Mouse (Mus musculus) frontal cortex, adult 2 months (tissue): Measurements from ENCODE around the gene Morf4l2. TPM values are rescaled to one million over a fixed set of nuclear protein-coding genes. Genes with fewer than 3 reads are reported as not detected.
"Not testable (repeated sequence)": the region's sequence is repeated elsewhere in the genome, so short reads cannot be mapped to it uniquely, and the experiment has no call there.

Experiments used
- DNase-seq, 2 experiments: peaks; one replicate each; pipeline ENCODE4 v3.0.0; 2022; ENCODE audit warnings: low spot score in 1 of 2; ENCODE audit errors: extremely low spot score in 1 of 2
- polyA plus RNA-seq: library from polyadenylated mRNA; depleted of rRNA; stranded (reverse); fragments of >200 nt; gene quantifications from 2 replicates; pipeline ENCODE4 v1.2.3, GENCODE M21; 2012; rRNA removed

The Morf4l2 gene
- polyA plus RNA-seq, 1 experiment: 312 TPM

DNA sequence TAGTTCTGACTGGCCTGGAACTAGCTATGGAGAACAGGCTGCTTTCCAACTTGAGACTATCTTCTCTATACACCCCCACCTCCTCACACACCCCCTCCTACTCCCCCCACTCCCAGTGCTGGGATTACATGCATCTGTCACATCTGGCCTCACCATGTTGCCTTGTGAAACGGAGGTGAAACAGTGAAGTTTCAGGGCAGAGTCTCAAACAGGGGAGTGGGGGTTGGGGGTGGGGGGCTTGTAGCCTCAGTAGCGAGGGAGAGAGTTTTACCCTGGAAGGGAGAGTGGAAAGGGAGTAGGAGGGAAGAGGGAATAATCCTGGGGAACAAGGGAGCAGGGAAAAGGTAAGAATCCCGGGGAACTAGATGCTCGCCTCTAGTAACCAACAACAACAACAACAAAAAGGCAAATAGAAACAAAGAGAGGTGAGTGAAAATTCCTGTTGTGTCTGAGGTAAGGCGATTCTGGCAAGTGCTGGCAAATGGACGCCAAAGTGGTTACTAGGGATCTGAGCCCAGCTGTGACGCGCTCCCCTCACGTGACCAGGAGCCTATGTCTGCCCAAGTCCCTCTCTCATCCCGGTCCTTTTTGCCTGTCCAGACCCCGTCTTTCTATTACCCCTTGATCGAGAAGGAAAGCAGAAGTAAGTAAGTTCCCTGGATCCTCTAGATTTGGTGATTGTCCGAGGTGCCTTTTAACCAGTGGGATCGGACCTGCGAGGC is 35.9 kb downstream of the Morf4l2 start, which contains the start of gene Tceal1:
Gene Tceal1, plus strand, starts transcription at position 537 of the 722 bp plus-strand sequence.
- DNase-seq: peak; percentile 39 to 72

DNA sequence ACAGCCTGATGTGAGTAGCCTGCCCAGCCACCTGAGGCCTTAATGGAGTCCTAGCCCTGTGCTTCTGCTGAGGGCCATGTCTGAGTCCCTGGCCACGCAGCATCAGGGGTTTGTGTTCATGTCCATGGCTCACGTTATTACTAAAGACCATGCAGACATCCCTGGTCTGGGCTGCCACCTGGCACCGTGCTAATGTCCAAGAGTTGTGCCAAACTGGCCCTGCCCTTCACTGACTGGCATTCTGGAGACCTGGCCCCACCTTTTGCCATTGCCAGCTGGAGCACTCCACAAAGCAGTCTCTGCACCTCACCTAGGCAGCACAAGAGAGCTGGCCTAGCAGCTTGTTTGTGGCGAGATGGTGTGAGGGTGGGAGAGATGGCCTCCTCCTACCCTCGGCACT is 50.3 kb downstream of the Morf4l2 start:
- no peak for DNase-seq

- no peak for DNase-seq
Observed at GRCm38 (mm10) chrX:136692294-136692675, 51.2 kb downstream of the Morf4l2 start.

GRCm38 (mm10) chrX:136691606-136692293 is 51.7 kb downstream of the Morf4l2 start:
- not testable (repeated sequence) for DNase-seq

Other genes starting within 250 kb of the Morf4l2 start
- gene Kir3dl1, start 225.7 kb downstream of the Morf4l2 start, polyA plus RNA-seq: not detected in 2 replicates
- 0.12 TPM in 1 of 2 replicates, not detected in the other for gene Kir3dl2, start 199.6 kb downstream of the Morf4l2 start, polyA plus RNA-seq
- gene Tceal3, start 152.8 kb downstream of the Morf4l2 start, polyA plus RNA-seq: 346 and 420 TPM in 2 replicates
- gene Tceal1, start 35.7 kb downstream of the Morf4l2 start, polyA plus RNA-seq: 17.2 and 20.2 TPM in 2 replicates
- 1.3 and 1.7 TPM in 2 replicates for gene Glra4, start 36.5 kb upstream of the Morf4l2 start, polyA plus RNA-seq
- 853 and 972 TPM in 2 replicates for gene Plp1, start 79.0 kb upstream of the Morf4l2 start, polyA plus RNA-seq
- 6.7 and 8.9 TPM in 2 replicates for gene Rab9b, start 125.1 kb upstream of the Morf4l2 start, polyA plus RNA-seq
- gene H2bfm, start 183.6 kb upstream of the Morf4l2 start, polyA plus RNA-seq: not detected in 2 replicates
- gene Tmsb15b2, start 231.8 kb upstream of the Morf4l2 start, polyA plus RNA-seq: 22.5 and 30.0 TPM in 2 replicates
- 5.9 and 9.5 TPM in 2 replicates for gene Tmsb15l, start 233.2 kb upstream of the Morf4l2 start, polyA plus RNA-seq
- 11.7 and 14.2 TPM in 2 replicates for gene Tmsb15b1, start 233.2 kb upstream of the Morf4l2 start, polyA plus RNA-seq
- gene Zcchc18, start 249.5 kb upstream of the Morf4l2 start, polyA plus RNA-seq: 205 and 258 TPM in 2 replicates